Mouse (Mus musculus) embryo, embryonic 9.5 days (tissue): ENCODE results near the gene Rab34.

Experiments used
- DNase-seq: peaks from one replicate; pipeline ENCODE4 v3.0.0-alpha.2; 2017; ENCODE audit errors: extremely low spot score

The Rab34 gene

GRCm38 (mm10) chr11:78213086-78213817, 25.0 kb downstream of the Rab34 start:
- no peak for DNase-seq

GRCm38 (mm10) chr11:78215709-78216317, 27.6 kb downstream of the Rab34 start:
- no peak for DNase-seq

- no peak for DNase-seq
Observed at GRCm38 (mm10) chr11:78223586-78223985, 35.4 kb downstream of the Rab34 start.

- DNase-seq, result no peak
Observed at GRCm38 (mm10) chr11:78231518-78231917, 43.3 kb downstream of the Rab34 start.

GRCm38 (mm10) chr11:78240193-78240857, 52.1 kb downstream of the Rab34 start:
- DNase-seq, result no peak
